Mouse (Mus musculus): Measurements from ENCODE around the gene Prpf3. TPM values are rescaled to one million over a fixed set of nuclear protein-coding genes. Genes with fewer than 3 reads are reported as not detected.

Gene Prpf3
- total RNA-seq, 2 experiments from 2014 or later = 37.2 to 37.8 TPM

- intact Hi-C loops (cut with DNase I) = no loop called here
- Histone ChIP-seq H3K27ac (no peak overlapping the region), H3K4me3 (no peak overlapping the region)
- DNase-seq (ENCODE audit: extremely low spot score in 1 of 2, low spot score in 2 of 2) = no peak
- no peak for TF ChIP-seq CTCF (IDR thresholded peaks at IDR 0.05)
Measured at GRCm38 (mm10) chr3:95851317-95851716, 4.4 kb downstream of the Prpf3 start.

GRCm38 (mm10) chr3:95850611-95851010, 5.1 kb downstream of the Prpf3 start:
- H3K27ac ChIP-seq = no peak overlapping the region
- TF ChIP-seq CTCF (IDR thresholded peaks at IDR 0.05) = no peak
- intact Hi-C loops (cut with DNase I) = no loop called here
- no peak for DNase-seq (ENCODE audit: extremely low spot score in 1 of 2, low spot score in 2 of 2)
- no peak overlapping the region for H3K4me3 ChIP-seq

GRCm38 (mm10) chr3:95842503-95843214, 13.0 kb downstream of the Prpf3 start:
- no peak overlapping the region for H3K27ac ChIP-seq
- intact Hi-C loops (cut with DNase I) = loop anchor here (5.0 kb wide), 1 partner anchor 60 kb away; no protein-coding TSS in a partner anchor
- H3K4me3 ChIP-seq = no peak overlapping the region
- DNase-seq (ENCODE audit: extremely low spot score in 1 of 2, low spot score in 2 of 2) = no peak
- peak; percentile 23 for TF ChIP-seq CTCF (IDR thresholded peaks at IDR 0.05)

GRCm38 (mm10) chr3:95839250-95839649, 16.4 kb downstream of the Prpf3 start:
- no peak for DNase-seq (ENCODE audit: extremely low spot score in 1 of 2, low spot score in 2 of 2)
- intact Hi-C loops (cut with DNase I) = loop anchor here (10.0 kb wide), 1 partner anchor 364 kb away; no protein-coding TSS in a partner anchor
- Histone ChIP-seq H3K27ac (no peak overlapping the region), H3K4me3 (no peak overlapping the region)
- TF ChIP-seq CTCF (IDR thresholded peaks at IDR 0.05) = no peak

GRCm38 (mm10) chr3:95829053-95829452, 26.6 kb downstream of the Prpf3 start:
- Histone ChIP-seq H3K4me3 (no peak overlapping the region), H3K27ac (no peak overlapping the region)
- no peak for DNase-seq (ENCODE audit: extremely low spot score in 1 of 2, low spot score in 2 of 2)
- no peak for TF ChIP-seq CTCF (IDR thresholded peaks at IDR 0.05)
- intact Hi-C loops (cut with DNase I) = no loop called here

- intact Hi-C loops (cut with DNase I) = no loop called here
- Histone ChIP-seq H3K4me3 (no peak overlapping the region), H3K27ac (no peak overlapping the region)
- DNase-seq (ENCODE audit: extremely low spot score in 1 of 2, low spot score in 2 of 2) = no peak
- no peak for TF ChIP-seq CTCF (IDR thresholded peaks at IDR 0.05)
Measured at GRCm38 (mm10) chr3:95826275-95826674, 29.4 kb downstream of the Prpf3 start.

- H3K27ac ChIP-seq = peak overlapping the region; percentile 100
- H3K4me3 ChIP-seq = peak overlapping the region; percentile 68
- peak; percentile 19; the same call in 1 of the 2 replicates for TF ChIP-seq CTCF (IDR thresholded peaks at IDR 0.05)
- intact Hi-C loops (cut with DNase I) = no loop called here
- no peak for DNase-seq (ENCODE audit: extremely low spot score in 1 of 2, low spot score in 2 of 2)
Measured at GRCm38 (mm10) chr3:95820046-95821010, 35.4 kb downstream of the Prpf3 start.

- Histone ChIP-seq H3K27ac (peak overlapping the region; percentile 100), H3K4me3 (peak overlapping the region; percentile 68)
- intact Hi-C loops (cut with DNase I) = loop anchor here (5.0 kb wide), 2 partner anchors 178 to 192 kb away; partner anchors contain the start of gene Plekho1
- no peak for TF ChIP-seq CTCF (IDR thresholded peaks at IDR 0.05)
- DNase-seq (ENCODE audit: extremely low spot score in 1 of 2, low spot score in 2 of 2) = peak; percentile 99 to 100
Measured at GRCm38 (mm10) chr3:95819351-95819985, 36.2 kb downstream of the Prpf3 start.

GRCm38 (mm10) chr3:95818571-95819288, 37.0 kb downstream of the Prpf3 start, which contains the start of gene Rprd2:
Gene Rprd2, minus strand, starts transcription at chr3:95818863.
- peak within 1 kb of the TSS; percentile 68 for H3K4me3 ChIP-seq
- TF ChIP-seq CTCF (IDR thresholded peaks at IDR 0.05) = no peak; the same call in none of the 2 replicates
- H3K27ac ChIP-seq = peak within 1 kb of the TSS; percentile 100
- peak; percentile 81 to 83 for DNase-seq (ENCODE audit: extremely low spot score in 1 of 2, low spot score in 2 of 2)
- intact Hi-C loops (cut with DNase I) = loop anchor here (5.0 kb wide), 2 partner anchors 179 to 191 kb away; partner anchors contain the start of gene Plekho1

- H3K27ac ChIP-seq = peak overlapping the region; percentile 100
- TF ChIP-seq CTCF (IDR thresholded peaks at IDR 0.05) = no peak
- intact Hi-C loops (cut with DNase I) = loop anchor here (5.0 kb wide), 2 partner anchors 179 to 191 kb away; partner anchors contain the start of gene Plekho1
- DNase-seq (ENCODE audit: extremely low spot score in 1 of 2, low spot score in 2 of 2) = peak; percentile 24 to 27
- peak overlapping the region; percentile 68 for H3K4me3 ChIP-seq
Measured at GRCm38 (mm10) chr3:95818026-95818511, 37.6 kb downstream of the Prpf3 start.

Measured in left cerebral cortex, adult 2 months (tissue).